Mouse (Mus musculus) heart, adult 9 months (tissue): ENCODE data around the gene Armh3.
"Not testable (repeated sequence)": the region's sequence is repeated elsewhere in the genome, so short reads cannot be mapped to it uniquely, and the experiment has no call there.

ENCODE experiments used
- DNase-seq, 2 experiments: peaks; one replicate each; pipeline ENCODE4 v3.0.0; 2022; ENCODE audit warnings: low spot score in 2 of 2

Gene Armh3

DNA sequence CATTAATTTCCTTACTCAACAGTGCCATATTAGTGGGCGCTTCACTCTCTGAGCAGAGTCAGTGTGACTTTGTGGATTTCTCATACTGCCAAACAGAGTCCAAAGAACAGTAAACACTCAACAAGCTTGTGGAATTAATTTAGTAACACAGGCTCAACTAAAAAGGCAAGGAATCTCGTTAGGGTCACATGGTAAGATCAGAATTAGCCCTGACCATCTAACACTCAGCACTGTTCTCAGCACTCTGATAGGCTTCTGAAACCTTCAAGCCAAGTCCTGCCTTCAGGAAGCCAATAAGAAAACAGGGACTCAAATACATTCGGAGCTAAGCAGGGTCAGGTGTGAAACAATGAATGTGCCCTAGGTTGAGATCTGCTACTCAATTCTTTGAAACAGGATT is 172.1 kb downstream of the Armh3 start:
- peak; percentile 59 to 69 for DNase-seq

DNA sequence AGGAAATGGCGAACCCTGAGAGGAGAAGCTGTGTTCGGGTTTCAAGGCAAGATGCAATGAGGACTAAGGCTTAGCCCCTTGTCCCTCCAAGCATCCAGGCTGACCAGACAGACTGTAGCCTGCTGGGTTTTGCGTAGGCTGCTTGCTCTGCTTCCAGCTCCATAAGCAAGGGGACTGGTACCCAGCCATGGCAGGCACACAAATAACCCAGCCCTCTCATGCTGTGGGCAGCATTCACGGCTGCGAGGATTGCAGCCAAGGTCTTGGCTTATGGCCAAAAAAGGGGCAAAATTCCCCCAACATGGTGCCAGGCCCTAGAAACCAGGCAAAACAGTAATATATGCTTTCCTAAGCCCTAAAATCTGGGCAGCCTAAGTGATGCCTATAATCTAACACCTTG is 176.5 kb downstream of the Armh3 start:
- DNase-seq: no peak

DNA sequence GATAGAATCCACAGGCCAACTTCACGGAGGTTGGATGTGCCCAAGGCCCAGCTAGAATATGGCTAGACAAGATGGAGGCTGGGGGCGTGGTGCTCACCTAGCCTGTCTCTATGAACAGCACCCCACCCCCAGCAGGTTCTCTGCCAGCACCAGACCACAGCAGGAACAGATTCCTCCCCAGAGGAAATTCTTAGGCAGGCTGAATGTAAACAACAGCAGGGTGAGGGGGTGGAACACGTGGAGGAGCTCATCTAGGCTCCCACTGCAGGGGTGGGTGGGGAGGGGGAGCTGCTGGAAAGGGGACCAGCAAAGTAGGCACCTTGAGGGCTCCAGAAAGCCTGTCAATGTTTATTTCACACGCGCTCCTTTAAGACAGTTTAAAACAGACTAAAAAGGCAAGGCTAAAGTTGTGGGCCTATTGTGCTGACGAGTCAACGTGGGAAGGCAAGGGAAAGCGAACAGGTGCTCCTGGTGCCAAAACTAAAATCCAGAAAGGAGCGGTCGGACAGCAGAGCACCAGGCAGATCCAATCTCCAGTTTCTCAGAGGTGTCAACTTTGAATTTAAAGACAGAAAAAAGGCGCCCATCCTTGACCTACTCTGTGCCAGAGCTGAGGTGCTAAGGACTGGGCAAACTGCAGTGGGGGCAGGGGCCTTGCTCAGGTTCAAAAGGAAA is 180.3 kb downstream of the Armh3 start:
- DNase-seq: no peak

DNA sequence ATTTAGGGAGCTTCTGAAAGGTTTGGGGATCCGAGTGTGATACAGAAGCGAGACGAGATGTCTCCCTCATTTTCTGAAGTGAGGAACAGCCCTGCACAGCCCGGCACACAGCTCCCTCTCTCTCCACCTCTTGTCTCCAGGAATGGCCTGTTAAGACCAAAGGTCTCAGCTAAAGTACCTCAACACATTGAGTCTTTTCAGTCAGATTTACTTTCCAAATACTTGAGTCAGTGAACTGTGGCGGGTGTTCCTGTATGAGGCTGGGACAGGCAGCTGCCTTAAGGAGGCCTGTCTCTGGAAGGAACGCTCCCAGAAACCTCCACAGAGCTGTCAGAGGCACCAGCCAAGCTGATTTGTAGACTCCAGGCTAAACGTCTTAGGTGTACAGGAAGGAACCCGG is 181.6 kb downstream of the Armh3 start:
- no peak for DNase-seq

DNA sequence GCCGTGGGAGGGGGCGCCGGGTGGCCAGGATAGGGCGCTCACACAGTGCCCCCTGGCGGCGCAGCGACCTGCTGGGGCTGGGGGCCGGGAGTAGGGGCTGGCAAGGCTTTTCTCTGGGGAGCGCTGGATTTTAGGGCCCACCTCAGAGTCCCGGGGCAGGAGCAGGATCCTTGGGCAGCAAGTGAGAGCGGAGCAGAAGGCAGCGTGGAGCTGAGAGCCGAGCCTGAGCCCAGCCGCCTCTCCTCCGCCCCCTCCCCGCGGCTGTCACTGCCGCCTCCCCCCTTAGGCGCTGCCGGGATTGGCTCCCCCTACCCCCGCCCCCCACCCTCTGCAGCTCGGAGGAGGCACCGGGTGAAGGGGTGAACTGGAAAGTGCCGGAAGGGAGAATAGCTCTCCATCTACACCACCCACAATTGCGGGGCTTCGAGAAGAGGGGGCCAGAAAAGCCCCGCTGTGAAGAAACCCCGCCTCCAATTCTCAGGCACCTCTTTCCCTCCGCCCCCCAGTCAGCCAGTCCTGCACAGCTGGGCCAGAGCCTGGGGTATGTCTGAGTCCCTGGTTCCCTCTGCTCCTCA is 182.4 kb downstream of the Armh3 start, which contains the start of gene Kcnip2:
Gene Kcnip2, minus strand, starts transcription at position 231 of the 575 bp plus-strand sequence.
- peak in 1 of 2 experiments; percentile 39 for DNase-seq

DNA sequence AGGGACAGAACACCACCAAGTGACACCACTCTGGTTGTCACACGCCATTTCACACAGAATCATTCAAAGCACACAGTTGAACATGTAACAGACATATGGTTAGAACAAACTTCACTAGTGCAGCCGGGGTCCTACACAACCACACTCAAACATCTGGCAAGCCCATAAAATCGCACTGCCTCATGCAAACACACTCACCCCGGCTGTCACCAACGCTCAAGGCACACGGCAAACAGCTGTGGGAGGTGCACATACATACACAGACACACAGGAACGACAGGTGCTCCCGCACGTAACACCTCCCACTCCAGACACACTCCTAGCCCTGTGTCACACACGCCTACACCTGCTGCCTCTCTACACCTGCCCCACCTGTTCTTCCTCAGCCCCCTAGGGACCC is 183.1 kb downstream of the Armh3 start:
- DNase-seq: no peak

DNA sequence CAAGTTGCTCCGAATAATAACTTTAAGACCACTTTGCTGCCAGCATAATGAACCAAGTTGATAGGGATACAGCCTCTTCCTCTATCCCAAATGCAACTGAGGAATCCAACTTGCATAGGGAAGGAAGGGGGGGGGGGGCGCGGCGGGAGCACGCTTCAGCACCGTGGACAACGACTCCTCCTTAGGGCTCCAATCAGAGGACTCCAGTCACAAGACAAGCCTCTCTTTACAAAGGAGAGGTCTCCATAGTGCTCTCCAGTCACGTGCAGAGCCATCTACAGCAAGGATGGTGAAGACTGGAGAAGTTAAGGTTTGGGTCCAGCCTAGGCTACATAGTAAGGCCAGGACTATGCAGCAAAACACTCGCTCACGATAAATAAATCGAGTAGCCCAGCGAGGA is 184.5 kb downstream of the Armh3 start:
- no peak for DNase-seq

DNA sequence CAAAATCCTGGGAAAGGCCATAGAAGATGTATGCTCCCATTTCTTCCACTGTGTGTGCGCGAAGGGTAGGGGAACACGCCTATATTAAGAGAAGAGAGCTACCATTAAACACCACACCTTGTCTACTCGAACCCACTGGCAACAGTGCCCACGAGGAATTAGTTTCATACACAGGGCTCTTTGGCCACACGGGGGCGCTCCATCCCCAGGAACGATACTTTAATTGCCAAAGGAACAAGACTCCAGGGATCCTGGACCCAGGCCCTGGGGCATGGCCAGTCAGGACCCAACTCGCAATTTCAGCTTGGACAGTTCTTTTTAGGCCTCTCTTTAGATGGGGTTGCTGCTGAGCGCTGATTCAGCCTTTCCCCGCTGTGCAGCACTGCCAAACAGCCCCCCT is 185.0 kb downstream of the Armh3 start:
- DNase-seq: peak in 1 of 2 experiments; percentile 72

DNA sequence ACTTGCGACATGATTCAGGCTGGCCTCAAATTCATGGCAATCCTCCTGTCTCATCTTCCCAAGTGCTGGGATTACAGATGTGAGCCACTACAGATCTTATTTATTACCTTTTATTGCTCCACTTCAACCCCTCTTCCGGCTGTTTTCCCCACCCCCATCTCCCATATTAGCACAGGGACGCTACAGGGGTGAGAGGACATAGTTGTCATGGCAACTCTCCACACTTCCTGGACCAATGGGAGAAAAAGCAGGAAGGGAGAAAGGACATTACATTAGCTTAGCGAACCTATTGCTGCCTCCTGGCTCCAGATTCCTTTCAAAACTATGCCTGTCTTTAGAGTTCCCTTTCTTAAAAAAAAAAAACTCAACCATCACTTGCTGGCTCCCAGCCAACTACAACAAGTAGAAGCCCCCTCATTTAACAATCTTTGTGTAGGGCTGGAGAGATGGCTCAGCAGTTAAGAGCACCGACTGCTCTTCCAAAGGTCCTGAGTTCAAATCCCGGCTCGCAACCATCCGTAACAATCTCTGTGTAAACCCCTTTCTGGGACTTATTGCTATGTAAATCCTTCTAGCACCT is 185.5 kb downstream of the Armh3 start:
- DNase-seq: no peak

DNA sequence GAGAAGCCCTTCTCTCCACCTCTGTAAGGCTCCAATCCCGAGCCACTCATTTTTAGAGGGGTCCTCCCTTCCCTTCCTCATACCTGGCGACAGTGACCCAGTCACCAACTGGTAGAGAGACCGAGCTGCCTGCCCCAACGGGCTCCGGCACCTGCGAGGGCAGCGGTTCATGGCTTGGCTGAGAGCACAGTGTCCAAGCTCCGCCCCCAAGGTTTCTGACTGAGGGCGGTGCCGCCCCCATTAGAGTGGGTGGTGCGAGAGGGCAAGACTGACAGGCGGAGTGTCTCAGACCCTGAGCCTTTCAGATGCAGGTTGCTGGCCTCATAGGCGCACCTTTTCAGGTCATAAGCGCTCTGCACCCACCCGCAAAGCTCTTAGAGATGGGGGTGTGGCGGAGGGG is 186.2 kb downstream of the Armh3 start:
- DNase-seq: no peak

DNA sequence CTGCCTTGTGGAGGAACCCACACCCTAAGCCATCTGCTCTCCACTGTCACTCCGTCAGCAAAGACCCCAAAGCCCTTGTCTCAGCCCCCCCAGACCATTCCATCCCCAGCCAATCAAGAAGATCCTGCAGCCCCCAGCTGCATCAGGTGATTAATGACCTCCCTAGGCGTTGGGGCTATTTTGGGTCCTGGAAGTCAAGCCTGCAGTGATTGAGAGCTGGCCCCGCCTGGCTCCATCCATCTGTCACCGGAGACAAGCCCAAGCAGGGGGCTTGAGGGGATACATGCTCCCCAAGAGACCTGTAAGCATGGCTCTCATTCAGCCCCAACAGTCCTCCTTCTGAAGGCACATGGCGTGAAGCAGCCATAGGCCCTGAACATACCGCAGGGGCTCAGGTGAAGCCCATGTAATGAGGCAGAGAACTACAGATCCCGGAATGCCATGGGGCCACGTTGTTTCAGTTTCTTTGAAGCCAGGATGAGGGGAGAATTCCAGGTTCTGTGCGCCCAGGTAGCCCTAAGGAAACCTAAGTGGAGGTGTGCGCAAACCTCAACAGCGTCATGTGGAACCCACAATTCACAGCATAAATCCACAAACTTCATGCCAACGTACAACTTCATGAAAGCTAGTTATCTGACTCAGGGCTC is 187.1 kb downstream of the Armh3 start:
- no peak for DNase-seq

DNA sequence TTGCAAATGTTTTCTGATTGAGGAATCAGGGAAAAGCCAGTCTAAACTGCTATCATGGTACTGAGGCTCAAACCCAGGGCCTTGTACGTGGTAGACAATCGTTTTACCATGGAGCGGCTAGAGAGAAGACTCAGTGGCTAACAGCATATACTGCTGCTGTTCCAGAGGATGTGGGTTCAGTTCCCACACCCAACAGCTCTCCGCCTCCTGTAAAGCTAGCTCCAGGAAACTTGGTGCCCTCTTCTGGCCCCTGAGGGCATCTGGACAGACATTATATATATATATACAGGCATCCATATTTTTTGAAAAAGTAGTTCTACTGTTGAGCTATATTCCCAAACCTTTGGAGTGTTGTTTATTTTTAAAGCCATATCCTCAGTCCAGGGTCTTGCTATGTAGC is 190.6 kb downstream of the Armh3 start:
- DNase-seq: no peak

DNA sequence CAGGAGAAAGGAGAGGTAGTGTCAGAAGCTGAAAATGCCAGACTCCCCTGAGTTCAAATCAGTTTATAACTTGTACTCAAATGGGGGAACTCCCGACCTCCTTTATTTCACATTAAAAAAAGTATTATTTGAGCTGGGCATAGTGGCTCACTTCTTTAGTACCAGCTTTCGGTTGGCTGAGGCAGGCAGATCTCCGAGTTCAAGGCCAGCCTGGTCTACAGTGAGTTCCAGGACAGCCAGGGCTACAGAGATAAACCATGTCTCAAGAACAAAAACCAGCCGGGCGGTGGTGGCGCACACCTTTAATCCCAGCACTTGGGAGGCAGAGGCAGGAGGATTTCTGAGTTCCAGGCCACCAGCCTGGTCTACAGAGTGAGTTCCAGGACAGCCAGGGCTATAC is 192.5 kb downstream of the Armh3 start:
- not testable (repeated sequence) for DNase-seq

DNA sequence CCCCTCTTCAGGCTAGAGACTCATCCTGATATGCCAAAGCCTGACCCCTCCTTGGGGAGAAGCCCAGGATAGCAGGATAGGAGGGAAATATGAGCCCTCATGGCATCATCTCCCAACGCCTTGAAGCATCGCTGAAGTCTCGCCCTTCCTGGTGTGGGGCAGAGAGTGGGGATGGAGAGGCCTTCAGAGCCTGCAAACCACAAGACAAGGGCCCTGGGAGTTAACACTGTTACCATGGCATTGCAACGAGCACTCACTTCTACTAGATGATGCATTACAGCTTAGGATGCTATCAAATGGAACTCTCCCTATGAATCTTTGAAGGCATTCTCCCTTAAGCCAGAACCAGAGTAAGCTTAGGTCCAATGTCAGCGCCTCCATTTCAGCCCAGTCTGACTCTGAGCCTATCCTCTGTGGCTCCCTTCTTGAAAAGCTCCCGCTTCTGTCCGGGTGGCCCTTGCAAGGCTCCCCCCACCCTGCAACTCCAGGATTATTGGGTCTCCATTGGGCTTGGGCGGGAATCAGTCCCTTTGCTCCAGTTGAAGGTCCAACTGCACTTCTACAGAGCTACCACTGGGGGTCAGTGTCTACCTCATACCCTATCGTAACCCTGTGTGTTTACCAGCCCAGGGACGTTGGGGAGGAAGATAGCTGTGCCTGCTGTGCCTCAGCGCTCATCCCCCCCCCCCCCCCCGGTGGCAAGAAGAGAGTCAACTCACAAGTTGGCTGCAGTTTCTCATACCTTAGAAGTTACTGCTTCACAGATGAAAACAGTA is 193.5 kb downstream of the Armh3 start:
- no peak for DNase-seq

DNA sequence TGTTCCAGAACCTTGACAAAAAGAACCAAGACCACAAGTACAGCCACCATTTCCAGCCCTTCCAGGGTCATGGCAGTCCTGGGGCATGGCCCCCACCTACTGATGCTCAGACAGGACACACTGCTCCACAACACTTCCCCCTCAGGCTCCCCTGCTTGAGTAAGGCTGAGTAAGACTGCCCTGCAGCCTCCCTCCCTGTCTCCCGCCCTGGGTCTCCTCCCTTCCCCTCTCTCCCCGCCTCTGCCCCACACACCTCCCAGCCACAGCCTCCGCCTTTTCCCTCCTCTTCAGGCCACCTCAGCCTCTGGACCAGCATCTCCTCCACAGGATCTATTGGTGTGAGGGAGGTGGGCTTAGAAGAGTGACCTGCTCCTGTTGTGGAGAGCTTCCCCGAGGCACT is 194.9 kb downstream of the Armh3 start:
- DNase-seq: no peak

DNA sequence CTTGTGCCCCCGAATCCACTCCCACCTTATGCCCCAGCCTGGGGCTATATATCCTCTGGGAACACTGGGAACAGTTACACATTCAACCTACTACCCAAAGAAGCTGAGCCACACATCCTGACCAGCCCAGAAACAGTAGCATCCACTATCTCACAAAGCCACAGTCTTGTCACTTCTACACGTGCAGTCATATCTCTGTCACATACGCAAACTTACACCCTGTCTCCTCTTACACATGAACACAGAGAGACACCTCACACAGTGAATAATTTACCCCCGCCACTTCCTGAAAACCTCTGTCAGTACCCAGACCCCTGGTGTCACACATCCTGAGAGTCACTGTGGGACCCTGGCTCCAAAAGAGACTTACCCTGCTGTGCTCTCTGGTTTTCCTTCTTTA is 195.6 kb downstream of the Armh3 start:
- DNase-seq: no peak

DNA sequence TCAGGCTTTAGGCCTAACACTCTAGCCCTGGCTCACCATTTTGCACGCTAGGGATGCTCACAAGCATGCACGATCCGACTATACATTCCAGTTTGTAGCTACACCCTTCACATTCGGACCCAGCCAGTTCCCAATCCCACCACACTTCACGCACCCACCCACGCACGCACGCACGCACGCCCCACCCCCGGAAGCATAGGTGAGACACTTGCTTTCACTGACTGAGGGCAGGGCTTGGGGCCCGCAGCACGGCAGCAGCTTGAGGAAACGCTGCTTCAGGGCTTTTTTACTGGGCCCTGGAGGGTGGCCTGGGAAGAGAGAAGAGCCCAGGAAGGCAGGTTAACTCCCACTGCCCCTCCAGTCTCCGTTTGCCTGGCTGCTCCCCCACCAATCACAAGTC is 201.4 kb downstream of the Armh3 start:
- no peak for DNase-seq

DNA sequence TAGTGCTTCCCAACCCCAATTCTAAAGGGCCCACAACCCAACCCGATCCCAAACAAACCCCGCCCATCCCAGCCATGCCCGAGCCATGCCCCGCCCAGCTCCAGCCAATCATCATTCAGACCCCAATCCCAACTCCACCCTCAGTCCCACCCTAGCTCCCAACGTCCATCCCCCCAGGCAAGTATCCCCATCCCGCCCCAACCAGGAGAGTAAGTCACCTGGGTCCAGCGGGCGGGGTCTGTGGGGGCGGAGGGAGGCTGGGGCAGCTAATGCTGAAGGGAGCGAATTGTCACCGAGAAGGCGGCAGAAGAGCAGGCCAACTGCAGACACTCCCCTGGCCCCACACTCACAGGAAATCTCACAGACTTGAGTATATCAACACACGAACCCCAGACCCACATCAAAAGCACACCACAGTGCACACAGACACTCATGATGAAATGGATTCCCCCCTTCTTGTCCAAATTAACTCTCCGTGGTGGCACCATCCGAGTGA is 202.2 kb downstream of the Armh3 start:
- no peak for DNase-seq

DNA sequence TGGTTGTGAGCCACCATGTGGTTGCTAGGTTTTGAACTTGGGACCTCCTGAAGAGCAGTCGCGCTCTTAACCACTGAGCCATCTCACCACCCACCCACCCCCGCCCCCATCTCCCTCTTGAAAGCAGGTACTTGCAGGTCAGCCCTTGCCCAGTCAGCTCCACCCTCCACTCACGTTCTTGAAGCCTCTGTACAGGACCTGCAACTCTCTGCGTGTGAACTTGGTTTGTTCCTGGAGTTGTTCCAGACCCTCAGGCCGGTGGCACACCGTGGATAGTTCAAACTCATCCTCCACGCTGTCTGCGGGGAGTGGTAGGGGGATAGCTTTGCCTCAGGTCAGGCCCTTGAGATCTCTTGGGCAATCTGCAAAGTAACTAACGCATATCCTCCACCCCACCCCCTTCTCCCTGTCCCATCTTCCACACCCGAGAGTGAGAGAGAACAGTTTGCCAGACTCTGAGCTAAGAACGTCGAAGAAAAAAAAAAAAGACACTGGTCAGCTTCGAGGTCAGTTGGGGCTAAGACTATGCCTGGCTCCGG is 202.8 kb downstream of the Armh3 start:
- no peak for DNase-seq

DNA sequence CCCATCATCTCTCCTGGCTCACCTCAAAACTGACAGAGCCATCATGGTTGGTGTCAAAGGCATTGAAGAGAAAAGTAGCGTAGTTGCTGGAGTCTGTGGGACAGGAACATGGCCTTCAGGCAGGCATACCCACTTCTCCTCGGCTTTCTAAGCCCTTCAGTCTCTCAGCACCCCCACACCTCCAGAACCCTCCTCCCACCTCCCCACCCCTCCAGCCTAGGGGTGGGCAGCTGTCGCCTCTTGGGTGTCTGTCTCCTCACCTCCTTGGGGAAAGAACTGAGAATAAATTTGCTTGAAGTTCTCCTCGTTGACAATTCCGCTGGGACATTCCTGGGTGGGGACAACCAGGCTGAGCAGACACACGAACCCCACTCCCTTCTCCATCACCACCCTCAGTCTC is 203.6 kb downstream of the Armh3 start:
- no peak for DNase-seq

DNA sequence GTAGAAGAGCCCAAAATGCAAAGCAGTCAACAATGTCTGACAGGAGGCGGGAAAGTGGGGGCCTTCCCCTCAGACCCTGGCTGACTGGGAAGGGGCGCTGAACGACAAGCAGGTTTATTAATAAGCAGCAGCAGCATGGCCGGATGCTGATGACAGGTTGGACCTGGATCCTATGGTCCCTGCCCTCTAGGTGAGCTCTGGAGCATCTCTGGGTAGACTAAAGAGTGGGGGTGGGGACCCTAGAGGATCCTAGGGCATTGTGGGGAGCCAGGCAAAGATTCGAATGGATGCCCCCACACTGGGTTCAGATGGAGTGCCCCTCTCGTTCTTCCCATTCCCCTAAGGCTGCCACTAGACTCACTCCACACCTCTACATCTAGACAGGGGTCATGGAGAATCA is 205.9 kb downstream of the Armh3 start:
- DNase-seq: no peak
